Comparison of ENCODE assay signal across 9 mouse cellular contexts in the genomic region with DNA sequence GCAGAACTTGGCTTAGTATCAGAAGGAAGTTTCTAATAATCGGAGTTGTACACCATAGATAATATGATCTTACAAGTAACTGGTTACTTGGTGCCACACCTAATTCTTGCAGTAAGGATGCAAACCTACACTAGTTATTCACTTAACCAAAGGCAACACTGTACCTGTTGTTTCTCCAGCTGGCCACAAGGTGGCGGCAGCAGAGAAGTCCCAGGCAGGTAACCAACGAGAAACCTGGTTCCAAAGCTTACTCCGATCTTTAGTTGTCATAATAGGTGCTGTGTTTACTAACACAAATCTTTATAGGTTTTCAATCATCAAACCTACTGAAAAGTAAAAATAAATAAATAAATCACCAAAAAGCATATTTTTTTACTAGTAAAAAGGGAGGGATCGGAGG. TPM values are rescaled to one million over a fixed set of nuclear protein-coding genes. Genes with fewer than 3 reads are reported as not detected.
A peak's percentile ranks its signal among the peaks of the same experiment; 100 is the strongest.
DNase-seq lines count a peak whose midpoint lies in the region; ATAC-seq and TF ChIP-seq lines count a peak whose summit lies in the region.
"Had no signal": no experiment of that assay in that cellular context is flagged by ENCODE, and none has a peak within 500 bp of the region (broad histone marks: within the 10 kb centered on the region; RNA-seq: fewer than 3 reads in every experiment).

No protein-coding gene starts in this region.

- peak; percentile 83 for TF ChIP-seq CTCF in ES-Bruce4 (IDR thresholded peaks at IDR 0.05; ENCODE audit: low read depth, low read length)
- peak; percentile 94 for TF ChIP-seq CTCF in gastrocnemius, adult 2 months (IDR thresholded peaks at IDR 0.05)

- H3K4me1 ChIP-seq in heart, embryonic 11.5 days (ENCODE audit: control insufficient read depth, insufficient read depth, low read length): peaks cover 14% of the 10 kb centered on the region; the same call in 1 of the 2 replicates
- H3K4me1 ChIP-seq in ES-Bruce4 (ENCODE audit: control insufficient read depth, insufficient read depth, low read length): peaks cover 8% of the 10 kb centered on the region

- no peak overlapping the region for H3K9ac ChIP-seq in heart, embryonic 11.5 days (ENCODE audit: low read depth, low read length)
- no peak overlapping the region for H3K9ac ChIP-seq in ES-Bruce4 (ENCODE audit: low read depth, poor library complexity, severe bottlenecking)
- H3K9ac ChIP-seq: limb, embryonic 13.5 days had no signal

- peak; percentile 49 for DNase-seq in heart, adult 8-10 months (ENCODE audit: low spot score)
- peak; percentile 35 for DNase-seq in c-Kit-positive CD71-positive TER-119-negative erythroid progenitor cells, embryonic 14.5 days (ENCODE audit: low read depth)
- peak; percentile 72 for DNase-seq in gastrocnemius, adult 2 months
- peak; percentile 58 to 70 for DNase-seq in layer of hippocampus, postnatal 10 days (ENCODE audit: low spot score in 2 of 2)
- peak; percentile 52 for DNase-seq in mesoderm, embryonic 11.5 days (ENCODE audit: low read depth, low spot score)
- peak; percentile 17 to 58 for DNase-seq in thymus, postnatal 10 days (ENCODE audit: low spot score in 2 of 2)

- H3K36me3 ChIP-seq in heart, embryonic 11.5 days (ENCODE audit: control insufficient read depth, insufficient read depth, low read length): no peaks in the 10 kb centered on the region
- no peaks in the 10 kb centered on the region for H3K36me3 ChIP-seq in ES-Bruce4 (ENCODE audit: control insufficient read depth, insufficient read depth, low read length, poor library complexity, severe bottlenecking)
- H3K36me3 ChIP-seq: limb, embryonic 13.5 days had no signal

- no peaks in the 10 kb centered on the region for H3K9me3 ChIP-seq in heart, embryonic 11.5 days (replicated peaks; ENCODE audit: control insufficient read depth, low read length)
- H3K9me3 ChIP-seq in ES-Bruce4 (replicated peaks; ENCODE audit: control insufficient read depth, insufficient read depth, low read length, poor library complexity, severe bottlenecking): no peaks in the 10 kb centered on the region
- H3K9me3 ChIP-seq: limb, embryonic 13.5 days had no signal

- TF ChIP-seq EP300 in ES-Bruce4 (IDR thresholded peaks at IDR 0.05; ENCODE audit: insufficient read depth, low read depth, low read length): no peak

- peaks cover 8% of the 10 kb centered on the region; the same call in 1 of the 2 replicates for H3K27me3 ChIP-seq in heart, embryonic 11.5 days (ENCODE audit: control insufficient read depth, insufficient read depth, low read length)
- H3K27me3 ChIP-seq in ES-Bruce4 (ENCODE audit: control insufficient read depth, insufficient read depth, low read length, poor library complexity, severe bottlenecking): no peaks in the 10 kb centered on the region
- H3K27me3 ChIP-seq: limb, embryonic 13.5 days had no signal

- ATAC-seq in heart, embryonic 11.5 days (replicated peaks; ENCODE audit: insufficient number of reproducible peaks, low FRiP score, low TSS enrichment): no peak

- WGBS in heart, embryonic 11.5 days (ENCODE audit: insufficient replicate concordance): 24% methylated on average over 5 of the region's 5 CpGs

- intact Hi-C loops in gastrocnemius, adult 2 months (cut with DNase I): loop anchor here (5.0 to 10.0 kb wide), 2 partner anchors 74 to 112 kb away; no protein-coding TSS in a partner anchor

- no peak overlapping the region for H3K4me3 ChIP-seq in heart, embryonic 11.5 days (ENCODE audit: low read depth, low read length)
- no peak overlapping the region for H3K4me3 ChIP-seq in ES-Bruce4 (ENCODE audit: low read depth, low read length)
- H3K4me3 ChIP-seq in gastrocnemius, adult 2 months: peak overlapping the region; percentile 18; the same call in 1 of the 2 replicates
- H3K4me3 ChIP-seq: limb, embryonic 13.5 days had no signal

- no peak for TF ChIP-seq POLR2A in ES-Bruce4 (IDR thresholded peaks at IDR 0.05; ENCODE audit: insufficient read depth, low read length)

- no peak overlapping the region for H3K27ac ChIP-seq in heart, embryonic 11.5 days (ENCODE audit: low read depth, low read length)
- no peak overlapping the region for H3K27ac ChIP-seq in ES-Bruce4 (ENCODE audit: insufficient read depth, low read length)
- H3K27ac ChIP-seq in gastrocnemius, adult 2 months: no peak overlapping the region
- H3K27ac ChIP-seq: limb, embryonic 13.5 days had no signal

- H3K4me2 ChIP-seq in heart, embryonic 11.5 days: no peak overlapping the region
- H3K4me2 ChIP-seq: limb, embryonic 13.5 days had no signal

RNA-seq across cellular contexts. Expression of a gene that starts 24.3 kb away (rescaled TPM):
- 100 to 1,000 TPM in 2 of 4 experiments, 10 to 100 TPM in 2; 89.3 to 102 (median 96.2) TPM for total RNA-seq in heart, adult 8-10 months (2022)
- 51.9 and 55.6 TPM in 2 replicates for polyA plus RNA-seq in heart, embryonic 11.5 days (2014; fragmentation: Nextera tagmentation; extraction: Ambion mirVana)
- 55.3 and 62.0 TPM in 2 replicates for polyA plus RNA-seq in ES-Bruce4 (2011; ENCODE audit: insufficient read depth, insufficient read length, low read depth, missing spikeins)
- total RNA-seq in gastrocnemius, adult 2 months (2021): 10 to 100 TPM; 72.6 to 74.8 TPM
- 10 to 100 TPM; 29.1 to 30.2 TPM for total RNA-seq in layer of hippocampus, postnatal 10 days (2021)

RNA-seq across cellular contexts. Expression of a gene that starts 35.8 kb away (rescaled TPM):
- total RNA-seq in heart, adult 8-10 months (2022): 10 to 100 TPM in 3 of 4 experiments, 1 to 10 TPM in 1; 8.5 to 13.7 (median 10.8) TPM
- 5.6 and 5.7 TPM in 2 replicates for polyA plus RNA-seq in heart, embryonic 11.5 days (2014; fragmentation: Nextera tagmentation; extraction: Ambion mirVana)
- polyA plus RNA-seq in ES-Bruce4 (2011; ENCODE audit: insufficient read depth, insufficient read length, low read depth, missing spikeins): not detected in 2 replicates
- 1 to 10 TPM; 3.1 to 4.0 TPM for total RNA-seq in gastrocnemius, adult 2 months (2021)
- 1 to 10 TPM in 1 of 2 experiments, under 1 TPM in 1; 0.69 to 1.5 TPM for total RNA-seq in layer of hippocampus, postnatal 10 days (2021)
